Mouse (Mus musculus): ENCODE data around the gene Nlrp3. TPM values are rescaled to one million over a fixed set of nuclear protein-coding genes. Genes with fewer than 3 reads are reported as not detected.

Gene Nlrp3
- polyA plus RNA-seq, 1 experiment from 2014 or later, result 0.14 TPM

GRCm38 (mm10) chr11:59540123-59540522, 1.2 kb upstream of the Nlrp3 start:
- ATAC-seq, result no peak
- no peaks in the 10 kb centered on the region for H3K36me3 ChIP-seq (ENCODE audit: control insufficient read depth, insufficient read depth)
- no peaks in the 10 kb centered on the region for H3K9me3 ChIP-seq (ENCODE audit: control insufficient read depth)
- H3K27ac ChIP-seq (ENCODE audit: low read depth, low read length), result no peak overlapping the region
- H3K27me3 ChIP-seq (replicated peaks; ENCODE audit: control insufficient read depth, insufficient read depth, low read length), result no peaks in the 10 kb centered on the region
- no peak for TF ChIP-seq CTCF (IDR thresholded peaks at IDR 0.05; ENCODE audit: low read depth)
- H3K4me1 ChIP-seq (replicated peaks; ENCODE audit: control insufficient read depth, insufficient read depth, low read length), result no peaks in the 10 kb centered on the region
- 70% methylated on average over 3 of the region's 3 CpGs for WGBS
- no peak overlapping the region for H3K4me3 ChIP-seq (ENCODE audit: low read depth, low read length)
- no peak overlapping the region for H3K4me2 ChIP-seq (replicated peaks; ENCODE audit: low read depth)
- no peak overlapping the region for H3K9ac ChIP-seq (ENCODE audit: low read depth, low read length)

- H3K27ac ChIP-seq (ENCODE audit: low read depth, low read length), result no peak overlapping the region
- TF ChIP-seq CTCF (IDR thresholded peaks at IDR 0.05; ENCODE audit: low read depth), result no peak
- no peak overlapping the region for H3K4me2 ChIP-seq (replicated peaks; ENCODE audit: low read depth)
- no peak overlapping the region for H3K4me3 ChIP-seq (ENCODE audit: low read depth, low read length)
- no peak for ATAC-seq
- H3K9ac ChIP-seq (ENCODE audit: low read depth, low read length), result no peak overlapping the region
- H3K4me1 ChIP-seq (replicated peaks; ENCODE audit: control insufficient read depth, insufficient read depth, low read length), result no peaks in the 10 kb centered on the region
- H3K27me3 ChIP-seq (replicated peaks; ENCODE audit: control insufficient read depth, insufficient read depth, low read length), result no peaks in the 10 kb centered on the region
- H3K36me3 ChIP-seq (ENCODE audit: control insufficient read depth, insufficient read depth), result no peaks in the 10 kb centered on the region
- WGBS, result 73% methylated on average over 6 of the region's 6 CpGs
- H3K9me3 ChIP-seq (ENCODE audit: control insufficient read depth), result no peaks in the 10 kb centered on the region
Measured at GRCm38 (mm10) chr11:59542442-59542841, 1.1 kb downstream of the Nlrp3 start.

- 49% methylated on average over 3 of the region's 3 CpGs for WGBS
Measured at GRCm38 (mm10) chr11:59543376-59543775, 2.0 kb downstream of the Nlrp3 start.

GRCm38 (mm10) chr11:59544005-59544404, 2.6 kb downstream of the Nlrp3 start:
- WGBS, result 79% methylated on average over 9 of the region's 9 CpGs
- no peaks in the 10 kb centered on the region for H3K4me1 ChIP-seq (replicated peaks; ENCODE audit: control insufficient read depth, insufficient read depth, low read length)
- no peak overlapping the region for H3K9ac ChIP-seq (ENCODE audit: low read depth, low read length)
- H3K27ac ChIP-seq (ENCODE audit: low read depth, low read length), result no peak overlapping the region
- no peak for TF ChIP-seq CTCF (IDR thresholded peaks at IDR 0.05; ENCODE audit: low read depth)
- H3K9me3 ChIP-seq (ENCODE audit: control insufficient read depth), result no peaks in the 10 kb centered on the region
- no peaks in the 10 kb centered on the region for H3K36me3 ChIP-seq (ENCODE audit: control insufficient read depth, insufficient read depth)
- no peak for ATAC-seq
- no peaks in the 10 kb centered on the region for H3K27me3 ChIP-seq (replicated peaks; ENCODE audit: control insufficient read depth, insufficient read depth, low read length)
- no peak overlapping the region for H3K4me2 ChIP-seq (replicated peaks; ENCODE audit: low read depth)
- no peak overlapping the region for H3K4me3 ChIP-seq (ENCODE audit: low read depth, low read length)

More at GRCm38 (mm10) chr11:59543376-59543775, 2.0 kb downstream of the Nlrp3 start:
- H3K4me3 ChIP-seq (ENCODE audit: low read depth, low read length), result no peak overlapping the region
- no peaks in the 10 kb centered on the region for H3K4me1 ChIP-seq (replicated peaks; ENCODE audit: control insufficient read depth, insufficient read depth, low read length)
- H3K27me3 ChIP-seq (replicated peaks; ENCODE audit: control insufficient read depth, insufficient read depth, low read length), result no peaks in the 10 kb centered on the region
- no peaks in the 10 kb centered on the region for H3K9me3 ChIP-seq (ENCODE audit: control insufficient read depth)
- H3K27ac ChIP-seq (ENCODE audit: low read depth, low read length), result no peak overlapping the region
- H3K4me2 ChIP-seq (replicated peaks; ENCODE audit: low read depth), result no peak overlapping the region
- H3K9ac ChIP-seq (ENCODE audit: low read depth, low read length), result no peak overlapping the region
- ATAC-seq, result no peak
- no peaks in the 10 kb centered on the region for H3K36me3 ChIP-seq (ENCODE audit: control insufficient read depth, insufficient read depth)
- no peak for TF ChIP-seq CTCF (IDR thresholded peaks at IDR 0.05; ENCODE audit: low read depth)

- ATAC-seq, result no peak
- Histone ChIP-seq H3K27ac (ENCODE audit: low read depth, low read length) (no peak overlapping the region), H3K9me3 (ENCODE audit: control insufficient read depth) (no peaks in the 10 kb centered on the region), H3K9ac (ENCODE audit: low read depth, low read length) (no peak overlapping the region), H3K27me3 (replicated peaks; ENCODE audit: control insufficient read depth, insufficient read depth, low read length) (no peaks in the 10 kb centered on the region), H3K36me3 (ENCODE audit: control insufficient read depth, insufficient read depth) (no peaks in the 10 kb centered on the region), H3K4me2 (replicated peaks; ENCODE audit: low read depth) (no peak overlapping the region), H3K4me3 (ENCODE audit: low read depth, low read length) (no peak overlapping the region), H3K4me1 (replicated peaks; ENCODE audit: control insufficient read depth, insufficient read depth, low read length) (no peaks in the 10 kb centered on the region)
- WGBS, result 93% methylated on average over 11 of the region's 11 CpGs
- TF ChIP-seq CTCF (IDR thresholded peaks at IDR 0.05; ENCODE audit: low read depth), result no peak
Measured at GRCm38 (mm10) chr11:59554127-59554526, 12.8 kb downstream of the Nlrp3 start.

- H3K27ac ChIP-seq (ENCODE audit: low read depth, low read length), result no peak overlapping the region
- no peak overlapping the region for H3K4me2 ChIP-seq (replicated peaks; ENCODE audit: low read depth)
- 79% methylated on average over 8 of the region's 8 CpGs for WGBS
- no peaks in the 10 kb centered on the region for H3K36me3 ChIP-seq (ENCODE audit: control insufficient read depth, insufficient read depth)
- H3K27me3 ChIP-seq (replicated peaks; ENCODE audit: control insufficient read depth, insufficient read depth, low read length), result no peaks in the 10 kb centered on the region
- H3K4me3 ChIP-seq (ENCODE audit: low read depth, low read length), result no peak overlapping the region
- H3K9me3 ChIP-seq (ENCODE audit: control insufficient read depth), result no peaks in the 10 kb centered on the region
- H3K9ac ChIP-seq (ENCODE audit: low read depth, low read length), result no peak overlapping the region
- ATAC-seq, result no peak
- TF ChIP-seq CTCF (IDR thresholded peaks at IDR 0.05; ENCODE audit: low read depth), result no peak
- no peaks in the 10 kb centered on the region for H3K4me1 ChIP-seq (replicated peaks; ENCODE audit: control insufficient read depth, insufficient read depth, low read length)
Measured at GRCm38 (mm10) chr11:59554535-59554934, 13.2 kb downstream of the Nlrp3 start.

GRCm38 (mm10) chr11:59560906-59561305, 19.5 kb downstream of the Nlrp3 start:
- 61% methylated on average over 3 of the region's 3 CpGs for WGBS
- H3K27me3 ChIP-seq (replicated peaks; ENCODE audit: control insufficient read depth, insufficient read depth, low read length), result no peaks in the 10 kb centered on the region
- no peak overlapping the region for H3K9ac ChIP-seq (ENCODE audit: low read depth, low read length)
- H3K27ac ChIP-seq (ENCODE audit: low read depth, low read length), result no peak overlapping the region
- H3K4me1 ChIP-seq (replicated peaks; ENCODE audit: control insufficient read depth, insufficient read depth, low read length), result no peaks in the 10 kb centered on the region
- no peaks in the 10 kb centered on the region for H3K36me3 ChIP-seq (ENCODE audit: control insufficient read depth, insufficient read depth)
- TF ChIP-seq CTCF (IDR thresholded peaks at IDR 0.05; ENCODE audit: low read depth), result no peak
- no peak overlapping the region for H3K4me3 ChIP-seq (ENCODE audit: low read depth, low read length)
- no peak for ATAC-seq
- no peaks in the 10 kb centered on the region for H3K9me3 ChIP-seq (ENCODE audit: control insufficient read depth)
- no peak overlapping the region for H3K4me2 ChIP-seq (replicated peaks; ENCODE audit: low read depth)

Data from intestine, postnatal 0 days (tissue).